Mouse (Mus musculus) CH12.LX (cell line): ENCODE data around the gene Gm13030. TPM values are rescaled to one million over a fixed set of nuclear protein-coding genes. Genes with fewer than 3 reads are reported as not detected.

Experiments
- DNase-seq: peaks from one replicate; pipeline ENCODE4 v3.0.0-alpha.2; 2013; ENCODE audit errors: extremely low read depth
- H3K27ac ChIP-seq: 2 replicates; pipeline ENCODE4 v1.5.1; 2012; ENCODE audit warnings: low read depth, mild to moderate bottlenecking, control low read depth, moderate library complexity; ENCODE audit not compliant: insufficient read depth
- H3K27me3 ChIP-seq: replicated peaks from 2 replicates; pipeline ENCODE3; 2012; ENCODE audit warnings: inconsistent platforms
- H3K36me3 ChIP-seq, 2 experiments: replicated peaks in 1 of 2; 2 replicates each; pipeline versions ENCODE3 to v1.6.1; 2012; ENCODE audit warnings: inconsistent platforms in 1 of 2, low read length in 1 of 2, mild to moderate bottlenecking in 1 of 2, mixed read lengths in 1 of 2, moderate library complexity in 1 of 2; ENCODE audit not compliant: control insufficient read depth in 1 of 2, insufficient read depth in 1 of 2
- H3K4me1 ChIP-seq, 2 experiments: 2 replicates each; pipeline ENCODE4 v1.6.1; 2012; ENCODE audit warnings: inconsistent platforms in 1 of 2, moderate library complexity in 1 of 2; ENCODE audit not compliant: insufficient read depth in 2 of 2, control insufficient read depth in 1 of 2
- H3K4me2 ChIP-seq: 2 replicates; pipeline ENCODE4 v1.6.1; 2012; ENCODE audit warnings: low read depth, mild to moderate bottlenecking, control low read depth; ENCODE audit not compliant: poor library complexity, insufficient read depth, severe bottlenecking
- H3K4me3 ChIP-seq, 3 experiments: fragments of 150-350 bp in 1 of 3; sonication (generic) in 1 of 3; replicated peaks in 1 of 3; 2 replicates each; pipeline versions ENCODE3 to v1.5.1; 2011 to 2012; ENCODE audit warnings: low read depth in 2 of 3, low read length in 2 of 3, mild to moderate bottlenecking in 2 of 3, moderate library complexity in 2 of 3, control low read depth in 1 of 3, improper control_type of control experiment in 1 of 3, inconsistent platforms in 1 of 3, mixed read lengths in 1 of 3; ENCODE audit not compliant: poor library complexity in 1 of 3
- H3K79me2 ChIP-seq: replicated peaks from 2 replicates; pipeline ENCODE4 v1.6.1; 2012; ENCODE audit warnings: mild to moderate bottlenecking, moderate library complexity; ENCODE audit not compliant: control insufficient read depth, poor library complexity, insufficient read depth, severe bottlenecking; ENCODE audit errors: extremely low read depth
- H3K9ac ChIP-seq: 2 replicates; pipeline ENCODE4 v1.6.1; 2012; ENCODE audit warnings: low read depth, mild to moderate bottlenecking, control low read depth, moderate library complexity; ENCODE audit not compliant: insufficient read depth
- H3K9me3 ChIP-seq: replicated peaks from 2 replicates; pipeline ENCODE3; 2012; ENCODE audit warnings: low read length, inconsistent platforms, mixed read lengths
- CHD1 ChIP-seq: IDR thresholded peaks from 2 replicates; pipeline ENCODE4 v1.6.1; 2012; ENCODE audit warnings: low read depth, low read length, improper control_type of control experiment, inconsistent platforms
- CHD2 ChIP-seq: IDR thresholded peaks from 2 replicates; pipeline ENCODE4 v1.6.1; 2011; ENCODE audit warnings: low read length, improper control_type of control experiment
- CTCF ChIP-seq, 2 experiments: IDR thresholded peaks in 1 of 2; conservative IDR thresholded peaks in 1 of 2; 2 replicates each; pipeline ENCODE4 v1.5.1; 2011 to 2012; ENCODE audit warnings: low read depth in 2 of 2, low read length in 2 of 2, improper control_type of control experiment in 1 of 2, inconsistent platforms in 1 of 2, mild to moderate bottlenecking in 1 of 2, moderate library complexity in 1 of 2
- GABPA ChIP-seq: IDR thresholded peaks from 2 replicates; pipeline ENCODE4 v1.6.1; 2012; ENCODE audit warnings: low read depth, low read length, improper control_type of control experiment, inconsistent platforms; ENCODE audit not compliant: insufficient replicate concordance
- HCFC1 ChIP-seq: IDR thresholded peaks from 2 replicates; pipeline ENCODE4 v1.6.1; 2012; ENCODE audit warnings: low read depth, mild to moderate bottlenecking, inconsistent platforms, low read length, improper control_type of control experiment
- JUN ChIP-seq: IDR thresholded peaks from 2 replicates; pipeline ENCODE4 v1.6.1; 2011; ENCODE audit warnings: low read depth, mild to moderate bottlenecking, low read length, improper control_type of control experiment, moderate library complexity; ENCODE audit not compliant: insufficient read depth
- JUND ChIP-seq: conservative IDR thresholded peaks from 2 replicates; pipeline ENCODE4 v1.6.1; 2011; ENCODE audit warnings: low read depth, low read length, improper control_type of control experiment
- MEF2A ChIP-seq: IDR thresholded peaks from 2 replicates; pipeline ENCODE4 v1.6.1; 2014; ENCODE audit warnings: low read depth, mild to moderate bottlenecking, inconsistent platforms, low read length, improper control_type of control experiment, borderline replicate concordance
- NELFE ChIP-seq: IDR thresholded peaks from 2 replicates; pipeline ENCODE4 v1.6.1; 2011; ENCODE audit warnings: low read depth, low read length, improper control_type of control experiment
- NRF1 ChIP-seq: IDR thresholded peaks from 2 replicates; pipeline ENCODE4 v1.6.1; 2014; ENCODE audit warnings: low read depth, mild to moderate bottlenecking, inconsistent platforms, low read length, improper control_type of control experiment, moderate library complexity
- RCOR1 ChIP-seq: conservative IDR thresholded peaks from 2 replicates; pipeline ENCODE4 v1.6.1; 2012; ENCODE audit warnings: low read depth, mild to moderate bottlenecking, inconsistent platforms, low read length, improper control_type of control experiment
- SMC3 ChIP-seq: IDR thresholded peaks from 2 replicates; pipeline ENCODE4 v1.6.1; 2011; ENCODE audit warnings: low read depth, low read length, improper control_type of control experiment
- TBP ChIP-seq: conservative IDR thresholded peaks from 2 replicates; pipeline ENCODE4 v1.6.1; 2011; ENCODE audit warnings: low read depth, low read length, improper control_type of control experiment
- USF1 ChIP-seq: IDR thresholded peaks from 2 replicates; pipeline ENCODE4 v1.6.1; 2014; ENCODE audit warnings: low read depth, mild to moderate bottlenecking, inconsistent platforms, low read length, improper control_type of control experiment
- ZMIZ1 ChIP-seq: IDR thresholded peaks from 2 replicates; pipeline ENCODE4 v1.6.1; 2012; ENCODE audit warnings: low read depth, mild to moderate bottlenecking, inconsistent platforms, low read length, improper control_type of control experiment
- dilution Hi-C: fragments of 300-500 bp; cut with MboI; formaldehyde crosslinking; loops from 2 replicates; pipeline ENCODE4 v1.14.3; 2020; ENCODE audit warnings: low sequenced_read_pairs; ENCODE audit not compliant: extremely low pct_unique_long_range_greater_than_20kb, extremely low pct_ligation_motif_present
- in situ Hi-C: fragments of 300-500 bp; cut with MboI; formaldehyde crosslinking; loops from 3 replicates; pipeline ENCODE4 v1.14.3; 2019; ENCODE audit warnings: low sequenced_read_pairs, low pct_ligation_motif_present, low pct_unique_long_range_greater_than_20kb, mixed read lengths
- polyA plus RNA-seq: library from polyadenylated mRNA; unstranded; fragments of >175 nt; gene quantifications from 2 replicates; pipeline ENCODE4 v1.2.1, GENCODE M21; 2012; ENCODE audit warnings: low read depth; ENCODE audit not compliant: insufficient read length
- total RNA-seq, 2 experiments: library from RNA; depleted of rRNA; stranded (reverse); fragments of 300-350 nt in 1 of 2; fragments of >200 nt in 1 of 2; gene quantifications; 2 replicates each; pipeline ENCODE4 v1.2.3; 2012 to 2014

The Gm13030 gene
- total and polyA plus RNA-seq, 3 experiments, result not detected

GRCm38 (mm10) chr4:138863344-138863998 is 10.3 kb downstream of the Gm13030 start, which contains the start of gene Pla2g5:
Gene Pla2g5, minus strand, starts transcription at chr4:138863482.
- no peak within 1 kb of the TSS for H3K9ac ChIP-seq

GRCm38 (mm10) chr4:138859728-138860127 is 14.0 kb downstream of the Gm13030 start:
- Histone ChIP-seq H3K27me3 (peaks cover 79% of the 10 kb centered on the region), H3K36me3 (no peaks in the 10 kb centered on the region), H3K9ac (no peak overlapping the region), H3K4me3 (no peak overlapping the region), H3K9me3 (no peaks in the 10 kb centered on the region), H3K27ac (no peak overlapping the region), H3K4me1 (no peaks in the 10 kb centered on the region), H3K79me2 (no peaks in the 10 kb centered on the region), H3K4me2 (no peak overlapping the region)
- dilution Hi-C loops (no loop called here), in situ Hi-C loops (loop anchor here (10.0 kb wide), 2 partner anchors 115 to 415 kb away; no protein-coding TSS in a partner anchor)
- TF ChIP-seq HCFC1, result no peak
- peak in 1 of 2 experiments; percentile 24; a peak in 1 of 4 replicates for TF ChIP-seq CTCF (conservative IDR thresholded peaks at IDR 0.05 in 1 of 2, IDR thresholded peaks at IDR 0.05 in 1 of 2; ENCODE audit: low read depth in 2 of 2, low read length in 2 of 2)
- TF ChIP-seq SMC3, result no peak
- peak; percentile 26 for DNase-seq

More at GRCm38 (mm10) chr4:138863344-138863998, 10.3 kb downstream of the Gm13030 start, which contains the start of gene Pla2g5:
- TF ChIP-seq NELFE (no peak), CHD1 (no peak), JUND (no peak), ZMIZ1 (no peak), JUN (no peak), TBP (no peak), GABPA (no peak), NRF1 (no peak), CHD2 (no peak)
- H3K27ac ChIP-seq, result no peak within 1 kb of the TSS
- no peak within 1 kb of the TSS for H3K4me3 ChIP-seq
- H3K9me3 ChIP-seq, result no peaks in the 10 kb centered on the region
- DNase-seq, result no peak
- dilution Hi-C loops (no loop called here), in situ Hi-C loops (no loop called here)
- no peak within 1 kb of the TSS for H3K4me2 ChIP-seq
- H3K27me3 ChIP-seq, result peaks cover 90% of the 10 kb centered on the region
- no peaks in the 10 kb centered on the region for H3K36me3 ChIP-seq
- no peaks in the 10 kb centered on the region for H3K79me2 ChIP-seq
- peaks cover 4 to 5% of the 10 kb centered on the region in 2 experiments; a peak in 3 of 4 replicates for H3K4me1 ChIP-seq

GRCm38 (mm10) chr4:138859245-138859644 is 14.5 kb downstream of the Gm13030 start:
- Histone ChIP-seq H3K9me3 (no peaks in the 10 kb centered on the region), H3K4me2 (no peak overlapping the region), H3K27ac (no peak overlapping the region), H3K79me2 (no peaks in the 10 kb centered on the region), H3K27me3 (peaks cover 78% of the 10 kb centered on the region), H3K4me1 (no peaks in the 10 kb centered on the region), H3K36me3 (no peaks in the 10 kb centered on the region), H3K9ac (no peak overlapping the region), H3K4me3 (no peak overlapping the region)
- in situ Hi-C loops, result loop anchor here (10.0 kb wide), 2 partner anchors 114 to 414 kb away; no protein-coding TSS in a partner anchor
- peak; percentile 28 for DNase-seq
- dilution Hi-C loops, result no loop called here
- no peak for TF ChIP-seq USF1
- TF ChIP-seq SMC3, result peak; percentile 3; the same call in 1 of the 2 replicates
- TF ChIP-seq CTCF (conservative IDR thresholded peaks at IDR 0.05 in 1 of 2, IDR thresholded peaks at IDR 0.05 in 1 of 2; ENCODE audit: low read depth in 2 of 2, low read length in 2 of 2), result peak in 1 of 2 experiments; percentile 54; a peak in 2 of 4 replicates
- no peak for TF ChIP-seq JUN
- TF ChIP-seq RCOR1, result no peak
- TF ChIP-seq MEF2A, result no peak
